Mouse (Mus musculus): ENCODE data around the gene Ip6k1. TPM values are rescaled to one million over a fixed set of nuclear protein-coding genes. Genes with fewer than 3 reads are reported as not detected.
"Not testable (repeated sequence)": the region's sequence is repeated elsewhere in the genome, so short reads cannot be mapped to it uniquely, and the experiment has no call there.

Gene Ip6k1
- total RNA-seq, 2 experiments from 2014 or later, result 62.5 to 71.1 TPM

- ATAC-seq (replicated peaks; ENCODE audit: low FRiP score, poor library complexity, severe bottlenecking), result no peak
Observed at GRCm38 (mm10) chr9:107981684-107982605, 20.4 kb upstream of the Ip6k1 start.

GRCm38 (mm10) chr9:107982681-107983346 is 19.5 kb upstream of the Ip6k1 start, which contains the start of gene Gm20661:
TSS of gene Gm20661 (plus strand) at chr9:107983058.
- ATAC-seq (replicated peaks; ENCODE audit: low FRiP score, poor library complexity, severe bottlenecking), result peak; percentile 56

GRCm38 (mm10) chr9:107983421-107983890 is 18.8 kb upstream of the Ip6k1 start:
- no peak for ATAC-seq (replicated peaks; ENCODE audit: low FRiP score, poor library complexity, severe bottlenecking)

- no peak for ATAC-seq (replicated peaks; ENCODE audit: low FRiP score, poor library complexity, severe bottlenecking)
Observed at GRCm38 (mm10) chr9:107984052-107984753, 18.1 kb upstream of the Ip6k1 start.

- ATAC-seq (replicated peaks; ENCODE audit: low FRiP score, poor library complexity, severe bottlenecking), result 0 out of 2 replicates have a peak, but pooled peaks have one; percentile 2
Observed at GRCm38 (mm10) chr9:107984754-107985055, 17.6 kb upstream of the Ip6k1 start.

- peak; percentile 74 for ATAC-seq (replicated peaks; ENCODE audit: low FRiP score, poor library complexity, severe bottlenecking)
Observed at GRCm38 (mm10) chr9:107985131-107986119, 16.9 kb upstream of the Ip6k1 start, which contains the start of gene Inka1. TSS of gene Inka1 (minus strand) at chr9:107985879.

DNA sequence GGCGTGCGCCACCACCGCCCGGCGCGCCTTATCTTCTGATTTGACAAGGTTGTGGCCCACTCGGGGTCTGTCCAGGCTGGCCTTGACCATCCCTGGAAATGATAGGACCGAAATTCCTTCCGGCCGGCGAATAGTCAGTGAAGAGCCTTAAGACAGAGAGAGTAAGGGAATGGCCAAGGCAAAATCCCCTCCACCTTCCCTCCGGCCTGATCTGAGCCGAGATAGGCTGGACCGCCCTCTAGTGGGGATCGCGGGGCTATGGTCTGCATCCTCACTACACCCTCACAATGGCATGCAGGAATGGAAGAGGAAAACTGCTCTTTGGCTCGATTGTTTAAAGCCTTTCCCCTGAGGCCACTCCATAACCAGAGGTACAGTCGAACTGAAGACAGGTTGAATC is 15.9 kb upstream of the Ip6k1 start:
- peak; percentile 39 for ATAC-seq (replicated peaks; ENCODE audit: low FRiP score, poor library complexity, severe bottlenecking)

- ATAC-seq (replicated peaks; ENCODE audit: low FRiP score, poor library complexity, severe bottlenecking), result no peak
Observed at GRCm38 (mm10) chr9:107987950-107988349, 14.4 kb upstream of the Ip6k1 start.

GRCm38 (mm10) chr9:107992197-107992596 is 10.1 kb upstream of the Ip6k1 start, which contains the start of gene Cdhr4:
TSS of gene Cdhr4 (plus strand) at chr9:107992497.
- no peak for ATAC-seq (replicated peaks; ENCODE audit: low FRiP score, poor library complexity, severe bottlenecking)

GRCm38 (mm10) chr9:107993013-107993412 is 9.3 kb upstream of the Ip6k1 start:
- no peak for ATAC-seq (replicated peaks; ENCODE audit: low FRiP score, poor library complexity, severe bottlenecking)

DNA sequence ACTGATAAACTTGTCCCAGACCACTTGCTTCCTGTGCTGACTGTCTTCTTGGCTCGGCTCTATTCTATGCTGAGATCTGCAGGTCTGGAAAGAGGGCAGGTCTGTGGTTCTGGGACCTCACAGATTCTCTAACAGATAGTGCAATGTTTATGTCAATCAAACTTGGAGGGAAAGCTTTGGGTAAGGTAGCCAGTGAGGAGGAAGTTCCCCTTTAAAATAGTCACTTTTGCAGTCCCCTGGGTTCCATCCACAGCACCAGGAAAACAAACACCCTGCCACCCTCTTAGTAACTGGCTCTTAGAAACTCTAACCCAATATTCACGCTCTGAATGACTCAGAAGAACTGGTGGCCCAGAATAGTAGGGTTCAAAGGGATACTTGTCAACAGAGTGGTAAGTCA is 7.8 kb upstream of the Ip6k1 start:
- ATAC-seq (replicated peaks; ENCODE audit: low FRiP score, poor library complexity, severe bottlenecking), result no peak

GRCm38 (mm10) chr9:107995513-107995912 is 6.8 kb upstream of the Ip6k1 start:
- ATAC-seq (replicated peaks; ENCODE audit: low FRiP score, poor library complexity, severe bottlenecking), result no peak

DNA sequence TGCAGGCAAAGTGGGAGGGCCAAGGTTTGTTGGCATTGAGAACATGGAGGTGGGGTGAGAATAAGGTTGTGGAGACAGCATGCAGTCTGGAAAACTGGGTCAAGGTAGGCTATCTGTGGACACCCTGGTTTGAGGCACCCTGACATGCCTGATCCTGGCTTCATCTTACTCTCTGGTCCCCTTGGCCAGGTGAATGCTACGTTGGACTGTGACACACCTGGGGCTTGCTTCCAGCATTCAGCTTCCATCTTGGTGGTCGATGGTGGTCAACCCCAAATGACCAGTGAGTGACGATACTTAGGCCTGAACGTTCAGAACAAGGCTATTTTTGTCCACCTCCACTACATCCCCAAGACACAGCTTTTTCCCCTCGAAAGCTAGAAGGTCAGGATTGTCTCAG is 6.3 kb upstream of the Ip6k1 start, which contains the start of gene Gm20662:
TSS of gene Gm20662 (plus strand) at position 301 of the 400 bp plus-strand sequence.
- no peak for ATAC-seq (replicated peaks; ENCODE audit: low FRiP score, poor library complexity, severe bottlenecking)

DNA sequence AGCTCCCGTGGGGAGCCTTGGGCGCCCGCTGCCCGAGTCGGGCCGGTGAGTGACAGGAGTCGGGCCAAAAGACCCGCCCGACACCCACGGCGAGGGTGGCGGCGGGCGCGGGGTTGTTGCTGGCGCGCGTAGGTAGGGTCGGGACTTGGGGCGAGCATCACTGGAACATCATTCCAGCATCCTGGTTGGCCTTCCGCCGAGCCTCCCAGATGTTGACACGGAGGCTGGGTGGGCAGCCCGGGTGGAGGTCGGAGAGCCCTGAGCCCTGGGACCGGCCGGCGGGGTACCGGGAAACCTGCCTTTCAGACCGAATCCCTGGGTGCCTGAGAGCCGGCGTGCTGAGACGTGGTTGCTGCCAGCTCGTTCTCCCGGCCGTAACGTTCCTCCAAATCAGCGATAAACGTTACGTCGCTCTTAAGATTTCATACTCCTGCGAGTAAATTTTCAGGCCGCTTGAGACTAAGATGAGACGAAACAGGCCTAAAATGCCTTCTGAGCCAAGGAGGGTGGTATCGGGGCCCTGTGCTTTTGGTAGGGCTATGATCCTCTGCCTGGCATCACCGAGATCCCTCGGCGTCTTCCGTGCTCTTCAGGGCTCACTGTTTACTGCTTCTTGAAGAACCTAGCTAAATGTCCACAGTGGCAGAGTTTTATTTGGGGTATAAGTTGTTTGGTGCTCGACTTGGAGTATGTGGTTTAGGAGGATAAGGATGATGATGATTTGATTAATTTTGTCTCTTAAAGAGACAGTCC is 653 bp downstream of the Ip6k1 start:
- ATAC-seq (replicated peaks; ENCODE audit: low FRiP score, poor library complexity, severe bottlenecking), result peak; percentile 18; the same call in 1 of the 2 replicates

DNA sequence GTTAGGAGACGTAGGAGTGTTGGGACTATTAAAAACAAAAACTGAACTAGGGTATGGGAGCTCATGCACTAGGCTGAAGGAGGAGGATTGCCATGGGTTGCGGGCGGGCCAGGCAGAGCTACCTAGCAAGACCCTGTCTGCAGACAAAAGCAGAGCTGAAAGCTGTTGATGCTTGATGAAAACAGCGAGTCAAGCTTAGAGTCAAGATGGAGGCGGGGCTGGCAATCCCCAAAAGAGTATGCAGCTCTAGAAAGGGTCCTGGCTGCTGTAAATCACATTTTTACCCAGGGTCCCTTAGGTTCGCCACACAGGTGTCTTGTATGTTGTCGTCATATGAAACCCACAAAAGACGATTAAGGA is 1.2 kb downstream of the Ip6k1 start:
- ATAC-seq (replicated peaks; ENCODE audit: low FRiP score, poor library complexity, severe bottlenecking), result peak; percentile 21

DNA sequence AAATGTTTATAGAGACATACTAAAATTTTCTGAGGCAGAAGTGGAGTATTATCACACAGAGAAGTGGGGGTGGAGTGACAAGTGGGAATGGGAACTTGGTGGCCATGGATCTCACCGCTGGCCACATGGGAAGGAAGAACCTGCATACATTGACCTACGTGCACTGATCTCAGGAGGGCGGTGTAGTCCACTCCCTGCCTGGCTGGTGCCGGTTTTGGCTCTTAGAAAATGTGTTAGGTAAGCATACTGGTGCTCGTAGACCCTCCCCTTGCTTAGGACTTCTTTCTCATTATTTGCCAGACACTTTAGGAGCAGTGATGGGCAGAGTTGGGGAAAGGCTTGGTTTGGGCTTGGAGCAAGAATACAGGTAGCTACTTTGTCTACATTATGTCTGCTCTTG is 5.7 kb downstream of the Ip6k1 start:
- ATAC-seq (replicated peaks; ENCODE audit: low FRiP score, poor library complexity, severe bottlenecking), result no peak

DNA sequence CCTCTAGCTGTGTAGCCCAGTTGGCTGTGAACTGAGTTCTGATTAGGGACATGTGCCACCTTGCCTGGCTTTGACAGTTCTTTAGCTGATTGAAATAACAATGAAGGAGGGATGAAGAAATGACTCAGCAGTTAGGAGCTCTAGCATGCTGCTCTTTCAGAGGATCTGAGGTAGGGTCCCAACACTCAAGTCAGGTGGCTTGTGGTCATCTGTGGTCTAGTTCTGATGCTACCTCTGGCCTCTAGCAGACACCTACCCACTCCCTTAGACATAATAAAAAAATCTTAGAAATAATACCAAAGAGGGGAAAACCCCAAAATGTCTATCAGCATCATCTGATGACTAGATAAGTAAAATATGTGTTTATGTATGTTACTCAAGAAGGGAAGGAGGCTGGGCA is 8.1 kb downstream of the Ip6k1 start:
- ATAC-seq (replicated peaks; ENCODE audit: low FRiP score, poor library complexity, severe bottlenecking), result no peak

GRCm38 (mm10) chr9:108013577-108013976 is 11.3 kb downstream of the Ip6k1 start:
- not testable (repeated sequence) for ATAC-seq (replicated peaks; ENCODE audit: low FRiP score, poor library complexity, severe bottlenecking)

Data from erythroid progenitor cell, adult 5-6 weeks (primary cell).